Mouse (Mus musculus) forebrain, embryonic 10.5 days (tissue): Measurements from ENCODE around the gene Atf3. TPM values are rescaled to one million over a fixed set of nuclear protein-coding genes. Genes with fewer than 3 reads are reported as not detected.

Experiments
- DNase-seq: peaks from one replicate; pipeline ENCODE4 v3.0.0-alpha.2; 2017; ENCODE audit warnings: low spot score; ENCODE audit errors: extremely low spot score
- H3K27ac ChIP-seq: fragments of 300-500 bp; sonication (generic); 2 replicates; pipeline ENCODE4 v1.5.1; 2016; ENCODE audit warnings: mild to moderate bottlenecking
- H3K27me3 ChIP-seq: fragments of 300-500 bp; sonication (generic); 2 replicates; pipeline ENCODE4 v1.6.1; 2016; ENCODE audit warnings: mild to moderate bottlenecking; ENCODE audit not compliant: poor library complexity, severe bottlenecking
- H3K36me3 ChIP-seq: fragments of 300-500 bp; sonication (generic); replicated peaks from 2 replicates; pipeline ENCODE4 v1.6.1; 2016; ENCODE audit warnings: mild to moderate bottlenecking, moderate library complexity
- H3K4me1 ChIP-seq: fragments of 300-500 bp; sonication (generic); 2 replicates; pipeline ENCODE4 v1.6.1; 2016
- H3K4me3 ChIP-seq: fragments of 300-500 bp; sonication (generic); 2 replicates; pipeline ENCODE4 v1.5.1; 2016; ENCODE audit warnings: mild to moderate bottlenecking, moderate library complexity
- H3K9me3 ChIP-seq: fragments of 300-500 bp; sonication (generic); 2 replicates; pipeline ENCODE4 v1.6.1; 2016; ENCODE audit warnings: mild to moderate bottlenecking, moderate library complexity
- WGBS: fragments of 180-500 bp; shearing (Covaris S2); methylation state at CpG from one replicate; pipeline ENCODE4 v1.1.7; 2016; 5-methylcytosine and 5-hydroxymethylcytosine counted together
- polyA plus RNA-seq: library from polyadenylated mRNA; unstranded; fragments of >200 nt; fragmentation: Nextera tagmentation; extraction: Ambion mirVana; gene quantifications from 2 replicates; pipeline ENCODE4 v1.2.1, GENCODE M21; 2016

Atf3 gene
- polyA plus RNA-seq, 1 experiment from 2014 or later: 2.9 TPM

DNA sequence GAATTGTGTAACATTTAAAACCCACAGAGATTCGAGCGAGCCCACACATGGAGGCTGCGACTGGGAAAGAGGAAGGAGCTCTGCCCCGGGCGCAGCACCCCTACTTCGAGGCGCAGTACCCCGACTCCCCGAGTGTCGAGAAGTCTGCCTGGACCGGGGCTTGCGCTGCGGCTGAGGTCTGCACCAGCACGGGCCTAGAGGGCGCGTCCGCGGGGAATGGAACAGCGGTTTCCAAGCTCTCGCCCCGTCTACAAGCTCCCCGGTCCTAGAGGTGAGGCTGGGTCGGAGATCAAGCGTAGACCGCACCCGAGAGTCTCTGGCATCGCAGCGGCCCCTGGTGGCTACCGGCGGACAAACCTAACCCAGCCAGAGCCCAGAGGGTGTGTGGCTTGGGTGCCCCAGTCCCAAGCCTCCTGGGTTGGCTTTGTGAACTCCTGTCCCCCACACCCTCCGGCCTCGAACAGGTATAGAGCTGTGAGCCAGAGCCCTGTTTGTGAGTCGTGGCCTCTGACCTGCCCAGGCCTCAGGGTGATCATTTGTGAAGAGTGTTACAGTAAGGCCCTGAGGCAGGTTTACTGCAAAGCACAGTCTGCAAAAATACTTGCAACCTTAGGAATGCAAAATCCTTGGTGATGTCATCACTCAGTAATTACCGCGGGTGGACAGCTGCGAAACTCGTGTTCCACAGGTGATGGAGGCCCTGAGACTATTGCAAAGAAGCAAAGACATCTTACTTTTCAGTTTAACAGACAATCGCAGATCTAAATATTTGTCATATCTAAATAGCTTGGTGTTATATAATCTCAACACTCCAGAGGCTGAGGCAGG lies 91.8 kb downstream of the Atf3 start:
- 18% methylated on average over 38 of the region's 38 CpGs for WGBS
- H3K4me1 ChIP-seq: peaks cover 17% of the 10 kb centered on the region
- H3K36me3 ChIP-seq: no peaks in the 10 kb centered on the region
- peak; percentile 74 for DNase-seq
- 0 out of 2 replicates have a peak overlapping the region, but pooled peaks have one; percentile 46 for H3K27ac ChIP-seq
- H3K9me3 ChIP-seq: peaks cover 11% of the 10 kb centered on the region
- H3K4me3 ChIP-seq: peak overlapping the region; percentile 45
- H3K27me3 ChIP-seq: peaks cover 24% of the 10 kb centered on the region

DNA sequence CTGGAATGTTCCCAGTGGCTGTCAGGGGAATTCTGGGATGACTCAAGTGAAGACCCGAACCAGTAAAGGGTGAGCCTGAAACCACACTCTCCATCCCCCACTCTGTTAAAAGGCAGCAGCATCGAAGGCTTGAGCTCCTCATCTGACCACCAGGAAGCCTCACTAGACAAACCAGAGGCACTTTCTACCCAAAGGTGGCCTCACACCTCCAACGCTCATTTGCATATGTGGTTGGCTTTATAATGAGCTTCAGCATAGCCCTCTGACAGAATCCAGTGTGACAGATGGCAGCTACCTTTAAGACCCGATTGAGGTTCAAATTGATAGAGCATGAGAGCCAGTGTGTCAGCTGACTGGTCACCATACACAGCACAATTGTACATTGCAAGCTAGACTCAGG lies 93.6 kb downstream of the Atf3 start:
- Histone ChIP-seq H3K27me3 (peaks cover 24% of the 10 kb centered on the region), H3K4me1 (peaks cover 17% of the 10 kb centered on the region), H3K9me3 (peaks cover 2% of the 10 kb centered on the region; the same call in 1 of the 2 replicates), H3K27ac (no peak overlapping the region), H3K36me3 (no peaks in the 10 kb centered on the region), H3K4me3 (no peak overlapping the region)
- WGBS: 77% methylated on average over 4 of the region's 4 CpGs
- DNase-seq: no peak

DNA sequence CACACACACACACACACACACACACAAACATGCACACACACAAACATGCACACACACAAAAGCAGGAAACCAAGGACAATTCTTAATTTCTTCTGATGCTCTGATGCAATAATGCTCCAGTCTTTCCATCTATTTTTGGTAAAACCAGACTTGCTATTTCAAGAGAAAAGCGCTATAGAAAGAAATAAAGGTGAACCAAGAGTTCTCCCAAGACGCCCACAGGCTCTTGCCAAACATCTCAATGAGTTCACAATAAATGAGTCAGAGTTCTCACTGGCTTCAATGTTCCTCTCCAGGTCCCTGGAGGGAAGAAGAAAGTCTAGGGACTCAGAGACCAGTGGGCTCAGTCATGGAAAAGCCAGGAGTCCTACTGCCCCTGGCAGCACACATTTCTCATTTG lies 94.1 kb downstream of the Atf3 start:
- H3K27me3 ChIP-seq: peaks cover 24% of the 10 kb centered on the region
- H3K9me3 ChIP-seq: no peaks in the 10 kb centered on the region
- 86% methylated on average over 2 of the region's 2 CpGs for WGBS
- DNase-seq: no peak
- H3K27ac ChIP-seq: no peak overlapping the region
- peaks cover 17% of the 10 kb centered on the region for H3K4me1 ChIP-seq
- H3K4me3 ChIP-seq: no peak overlapping the region
- H3K36me3 ChIP-seq: no peaks in the 10 kb centered on the region

DNA sequence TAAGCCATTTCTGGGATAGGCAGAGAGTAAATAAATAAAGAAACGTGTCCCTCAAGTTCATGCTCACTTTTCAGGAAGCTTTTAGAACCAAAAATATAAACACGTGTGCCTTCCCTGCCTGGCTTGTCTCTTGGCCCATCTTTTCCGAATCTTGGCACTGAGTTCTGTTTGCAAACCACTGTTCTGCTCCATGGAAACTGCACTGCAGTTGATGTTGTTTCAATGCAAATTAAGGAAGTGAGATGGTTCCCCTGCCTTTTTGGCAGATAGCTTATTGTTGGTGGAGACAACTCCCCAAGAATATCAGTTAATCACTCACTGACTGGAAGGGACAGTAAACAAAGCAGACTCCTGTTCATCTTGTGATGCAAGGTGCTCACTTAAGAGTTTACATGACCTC lies 95.1 kb downstream of the Atf3 start:
- Histone ChIP-seq H3K36me3 (no peaks in the 10 kb centered on the region), H3K9me3 (no peaks in the 10 kb centered on the region), H3K4me1 (peaks cover 17% of the 10 kb centered on the region), H3K4me3 (no peak overlapping the region), H3K27me3 (peaks cover 24% of the 10 kb centered on the region), H3K27ac (no peak overlapping the region)
- no peak for DNase-seq
- WGBS: 88% methylated on average over 3 of the region's 3 CpGs

Other genes starting within 250 kb of the Atf3 start
- 39.0 and 39.7 TPM in 2 replicates for gene Vash2, start 238.7 kb downstream of the Atf3 start, polyA plus RNA-seq
- gene Flvcr1, start 191.9 kb downstream of the Atf3 start, polyA plus RNA-seq: 8.2 and 8.5 TPM in 2 replicates
- gene Spata45, start 181.4 kb downstream of the Atf3 start, polyA plus RNA-seq: not detected in 2 replicates
- gene Tatdn3, start 155.1 kb downstream of the Atf3 start, polyA plus RNA-seq: 11.6 and 11.9 TPM in 2 replicates
- gene Nsl1, start 155.0 kb downstream of the Atf3 start, polyA plus RNA-seq: 38.2 and 39.0 TPM in 2 replicates
- 8.0 and 9.7 TPM in 2 replicates for gene Batf3, start 120.2 kb downstream of the Atf3 start, polyA plus RNA-seq
- not detected in 2 replicates for gene Fam71a, start 53.2 kb downstream of the Atf3 start, polyA plus RNA-seq
- gene Nenf, start 100.2 kb upstream of the Atf3 start, polyA plus RNA-seq: 49.9 and 51.9 TPM in 2 replicates
- 25.6 and 29.5 TPM in 2 replicates for gene Tmem206, start 107.9 kb upstream of the Atf3 start, polyA plus RNA-seq
- 9.1 and 9.5 TPM in 2 replicates for gene Ppp2r5a, start 185.2 kb upstream of the Atf3 start, polyA plus RNA-seq